Mouse (Mus musculus): ENCODE results near the gene Tmem191c.
"Not testable (repeated sequence)": the region's sequence is repeated elsewhere in the genome, so short reads cannot be mapped to it uniquely, and the experiment has no call there.

Tmem191c gene

GRCm38 (mm10) chr16:17275721-17276120 is at the start of gene Tmem191c:
Gene Tmem191c, plus strand, starts transcription at chr16:17276077.
- DNase-seq: no peak

- DNase-seq: no peak
Measured at GRCm38 (mm10) chr16:17226496-17226895, 49.4 kb upstream of the Tmem191c start.

- not testable (repeated sequence) for DNase-seq
Measured at GRCm38 (mm10) chr16:17231523-17231922, 44.4 kb upstream of the Tmem191c start.

- peak; percentile 90 to 94 for DNase-seq
Measured at GRCm38 (mm10) chr16:17232794-17233701, 42.8 kb upstream of the Tmem191c start, which contains the start of gene Hic2. Gene Hic2, plus strand, starts transcription at chr16:17233572.

GRCm38 (mm10) chr16:17233702-17234498 is 42.0 kb upstream of the Tmem191c start:
- DNase-seq: peak; percentile 59 to 70

- peak; percentile 20 to 32 for DNase-seq
Measured at GRCm38 (mm10) chr16:17234499-17234895, 41.4 kb upstream of the Tmem191c start.

GRCm38 (mm10) chr16:17234916-17235665 is 40.8 kb upstream of the Tmem191c start:
- DNase-seq: no peak

- DNase-seq: no peak
Measured at GRCm38 (mm10) chr16:17237634-17238033, 38.2 kb upstream of the Tmem191c start.

GRCm38 (mm10) chr16:17239409-17239808 is 36.5 kb upstream of the Tmem191c start:
- no peak for DNase-seq

- DNase-seq: no peak
Measured at GRCm38 (mm10) chr16:17243731-17244130, 32.1 kb upstream of the Tmem191c start.

- DNase-seq: no peak
Measured at GRCm38 (mm10) chr16:17244996-17245395, 30.9 kb upstream of the Tmem191c start.

- DNase-seq: no peak
Measured at GRCm38 (mm10) chr16:17247727-17248126, 28.1 kb upstream of the Tmem191c start.

- DNase-seq: no peak
Measured at GRCm38 (mm10) chr16:17249135-17249534, 26.7 kb upstream of the Tmem191c start.

- no peak for DNase-seq
Measured at GRCm38 (mm10) chr16:17251539-17251938, 24.3 kb upstream of the Tmem191c start.

GRCm38 (mm10) chr16:17252086-17252726 is 23.7 kb upstream of the Tmem191c start:
- no peak for DNase-seq

- DNase-seq: no peak
Measured at GRCm38 (mm10) chr16:17252841-17253240, 23.0 kb upstream of the Tmem191c start.

GRCm38 (mm10) chr16:17254005-17254597 is 21.8 kb upstream of the Tmem191c start:
- no peak for DNase-seq

- DNase-seq: no peak
Measured at GRCm38 (mm10) chr16:17255270-17255669, 20.6 kb upstream of the Tmem191c start.

GRCm38 (mm10) chr16:17257359-17257821 is 18.5 kb upstream of the Tmem191c start:
- no peak for DNase-seq

GRCm38 (mm10) chr16:17258917-17259316 is 17.0 kb upstream of the Tmem191c start:
- DNase-seq: no peak

GRCm38 (mm10) chr16:17261341-17261740 is 14.5 kb upstream of the Tmem191c start:
- DNase-seq: no peak

GRCm38 (mm10) chr16:17266113-17266512 is 9.8 kb upstream of the Tmem191c start:
- no peak for DNase-seq
